In the genomic region with DNA sequence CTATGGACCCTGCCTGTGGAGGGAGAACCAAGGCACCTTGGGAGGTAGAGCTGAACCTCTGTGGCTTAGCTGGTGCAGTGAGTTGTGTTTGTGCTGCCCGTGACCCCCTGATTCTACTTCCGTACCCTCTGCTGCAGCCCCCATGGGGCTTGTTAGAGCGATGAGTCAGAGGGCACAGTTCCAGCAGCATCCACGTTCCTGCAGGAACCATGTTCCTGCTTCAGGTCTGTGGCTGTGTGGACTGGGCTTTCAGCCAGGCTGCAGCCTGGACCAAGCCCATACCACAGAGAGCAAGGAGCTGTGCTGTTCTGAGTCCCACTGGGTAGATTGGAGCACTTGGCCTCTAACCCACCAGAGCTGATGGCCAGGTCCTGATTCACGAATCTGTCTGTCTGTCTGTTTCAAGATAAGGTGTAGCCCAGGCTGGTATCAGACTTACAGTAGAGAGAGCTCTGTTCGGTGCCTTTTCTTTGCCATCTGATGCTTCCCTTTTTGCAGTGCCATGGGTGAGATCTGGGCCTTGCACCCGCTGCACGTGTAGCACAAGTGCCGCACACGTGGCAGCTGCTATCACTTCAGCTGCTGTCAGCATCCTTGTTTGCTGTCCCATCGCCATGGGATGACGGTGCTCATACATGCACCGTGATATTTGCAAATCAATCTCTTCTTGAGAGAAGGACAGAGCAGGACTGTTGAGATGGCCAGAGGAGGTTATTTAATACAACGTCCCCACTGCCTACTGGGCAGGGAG, we compare ENCODE assay signal across 10 mouse cellular contexts. TPM values are rescaled to one million over a fixed set of nuclear protein-coding genes. Genes with fewer than 3 reads are reported as not detected.
DNase-seq lines count a peak whose midpoint lies in the region; ATAC-seq lines count a peak whose summit lies in the region.
"Had no signal": no experiment of that assay in that cellular context is flagged by ENCODE, and none has a peak within 500 bp of the region (broad histone marks: within the 10 kb centered on the region; RNA-seq: fewer than 3 reads in every experiment).

No protein-coding gene starts in this region.

- ATAC-seq in hindbrain, embryonic 13.5 days (ENCODE audit: low FRiP score) = no peak
- peak; percentile 33 to 48; a peak in 3 of 4 replicates for ATAC-seq in hematopoietic stem cell, adult 5-6 weeks (replicated peaks in 1 of 2; ENCODE audit: insufficient read depth in 1 of 2, low FRiP score in 2 of 2, low TSS enrichment in 1 of 2, low read depth in 1 of 2, poor library complexity in 2 of 2, severe bottlenecking in 2 of 2)
- ATAC-seq: midbrain, embryonic 16.5 days had no signal

- peaks cover 66% of the 10 kb centered on the region for H3K4me1 ChIP-seq in hindbrain, embryonic 10.5 days (replicated peaks)
- peaks cover 81% of the 10 kb centered on the region for H3K4me1 ChIP-seq in hindbrain, embryonic 13.5 days (replicated peaks)

- no peaks in the 10 kb centered on the region for H3K9me3 ChIP-seq in hindbrain, embryonic 10.5 days
- H3K9me3 ChIP-seq in hindbrain, embryonic 13.5 days = no peaks in the 10 kb centered on the region
- H3K9me3 ChIP-seq: G1E had no signal

- H3K27ac ChIP-seq in hindbrain, embryonic 10.5 days = peak overlapping the region; percentile 42
- H3K27ac ChIP-seq in hindbrain, embryonic 13.5 days = no peak overlapping the region

- H3K9ac ChIP-seq in hindbrain, embryonic 13.5 days = no peak overlapping the region

- H3K4me3 ChIP-seq in hindbrain, embryonic 10.5 days = no peak overlapping the region
- no peak overlapping the region for H3K4me3 ChIP-seq in hindbrain, embryonic 13.5 days

- DNase-seq in hindbrain, embryonic 10.5 days (ENCODE audit: low spot score) = no peak
- DNase-seq in 416B (ENCODE audit: low read depth) = peak; percentile 11
- peak; percentile 57 for DNase-seq in cerebellum, adult 8-10 months
- DNase-seq in spleen, postnatal 4 days (ENCODE audit: low spot score in 2 of 2) = no peak
- DNase-seq in gastrocnemius, postnatal 4 days (ENCODE audit: low spot score in 2 of 2) = no peak
- DNase-seq in spleen, adult 12 weeks (ENCODE audit: low spot score) = no peak

- H3K4me2 ChIP-seq in hindbrain, embryonic 13.5 days = no peak overlapping the region

- H3K27me3 ChIP-seq in hindbrain, embryonic 10.5 days (ENCODE audit: insufficient read depth, poor library complexity, severe bottlenecking) = no peaks in the 10 kb centered on the region
- H3K27me3 ChIP-seq in hindbrain, embryonic 13.5 days = no peaks in the 10 kb centered on the region

- peaks cover 46% of the 10 kb centered on the region for H3K36me3 ChIP-seq in hindbrain, embryonic 10.5 days
- 0 out of 2 replicates have a peak, but pooled peaks cover 3% of the 10 kb centered on the region for H3K36me3 ChIP-seq in hindbrain, embryonic 13.5 days
- H3K36me3 ChIP-seq: G1E had no signal

- 87% methylated on average over 14 of the region's 14 CpGs for WGBS in hindbrain, embryonic 10.5 days
- 84% methylated on average over 14 of the region's 14 CpGs for WGBS in hindbrain, embryonic 13.5 days

RNA-seq across cellular contexts. Expression of a gene that starts 50.5 kb away (rescaled TPM):
- 124 and 125 TPM in 2 replicates for polyA plus RNA-seq in hindbrain, embryonic 10.5 days (2016; fragmentation: Nextera tagmentation; extraction: Ambion mirVana)
- polyA plus RNA-seq in hindbrain, embryonic 13.5 days (2015; fragmentation: Nextera tagmentation; extraction: Ambion mirVana) = 53.8 and 76.0 TPM in 2 replicates
- 1.1 TPM in 1 of 2 replicates, not detected in the other for total RNA-seq in hematopoietic stem cell, adult 5-6 weeks (2017)
- total RNA-seq in gastrocnemius, postnatal 4 days (2021) = 10 to 100 TPM; 11.7 to 11.9 TPM
- polyA plus RNA-seq: G1E had no signal

Comparison
In these comparisons a context has a peak if more than half of its experiments do, and no peak if none do; other contexts are left out.
1. DNase-seq: peak in 416B (single experiment) and cerebellum, adult 8-10 months (single experiment); none in hindbrain, embryonic 10.5 days (single experiment), spleen, postnatal 4 days (0 of 2), gastrocnemius, postnatal 4 days (0 of 2) and spleen, adult 12 weeks (single experiment).